Mouse (Mus musculus) megakaryocyte, embryonic 14.5 days (primary cell): ENCODE measurements around the gene Phf10.

ENCODE experiments used
- FLI1 ChIP-seq: IDR thresholded peaks from 2 replicates; pipeline ENCODE4 v1.6.1; 2012; ENCODE audit warnings: low read length, inconsistent platforms, mixed read lengths
- GATA1 ChIP-seq: IDR thresholded peaks from 3 replicates; pipeline ENCODE4 v1.6.1; 2012; ENCODE audit warnings: mixed read lengths, low read length, inconsistent platforms, borderline replicate concordance

DNA sequence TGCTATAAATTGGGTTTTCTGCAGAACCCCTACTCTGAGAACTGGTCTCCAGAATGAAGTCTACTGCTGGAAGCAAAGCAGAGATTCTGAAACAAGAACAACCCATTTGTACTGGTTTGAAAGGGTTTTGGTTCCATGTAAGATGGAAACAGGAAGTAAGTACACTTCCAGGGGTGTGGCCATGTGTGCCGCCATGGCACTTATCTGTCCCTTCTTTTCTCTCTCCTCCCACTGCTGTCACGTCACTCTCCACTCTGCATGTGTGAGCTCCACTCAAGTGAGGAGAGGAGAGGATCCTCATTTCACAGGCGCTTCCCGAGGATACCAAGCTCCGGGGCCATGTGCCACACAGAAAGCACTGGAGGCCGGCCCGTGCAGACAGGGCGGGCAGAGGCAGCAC is 7.6 kb downstream of the Phf10 start:
- TF ChIP-seq FLI1 (no peak), GATA1 (no peak)
